Mouse (Mus musculus) embryonic facial prominence, embryonic 11.5 days (tissue): ENCODE measurements around the gene Kcna2. TPM values are rescaled to one million over a fixed set of nuclear protein-coding genes. Genes with fewer than 3 reads are reported as not detected.

Experiments used
- ATAC-seq: fragments of 200-750 bp; cut with Nextera tagmentation; replicated peaks from 2 replicates; pipeline ENCODE4 v1.8.0; 2017; ENCODE audit warnings: low read depth; ENCODE audit not compliant: insufficient number of reproducible peaks, low FRiP score, low TSS enrichment
- DNase-seq: peaks from one replicate; pipeline ENCODE4 v3.0.0-alpha.2; 2015; ENCODE audit warnings: low spot score
- H3K27ac ChIP-seq: fragments of 300-500 bp; sonication (generic); replicated peaks from 2 replicates; pipeline ENCODE4 v1.5.1; 2014; ENCODE audit warnings: mild to moderate bottlenecking, low read depth, low read length, control low read depth
- H3K27me3 ChIP-seq: fragments of 300-500 bp; sonication (generic); 2 replicates; pipeline ENCODE4 v1.6.1; 2014; ENCODE audit warnings: mild to moderate bottlenecking, low read length, moderate library complexity, mixed read lengths; ENCODE audit not compliant: control insufficient read depth, insufficient read depth
- H3K36me3 ChIP-seq: fragments of 300-500 bp; sonication (generic); replicated peaks from 2 replicates; pipeline ENCODE4 v1.6.1; 2014; ENCODE audit warnings: low read depth, mild to moderate bottlenecking, low read length, moderate library complexity, mixed read lengths; ENCODE audit not compliant: control insufficient read depth, insufficient read depth
- H3K4me1 ChIP-seq: fragments of 300-500 bp; sonication (generic); 2 replicates; pipeline ENCODE4 v1.6.1; 2014; ENCODE audit warnings: low read length, mixed read lengths; ENCODE audit not compliant: control insufficient read depth, insufficient read depth
- H3K4me2 ChIP-seq: fragments of 300-500 bp; sonication (generic); 2 replicates; pipeline ENCODE4 v1.6.1; 2014; ENCODE audit warnings: low read depth, mild to moderate bottlenecking, control low read depth, low read length, moderate library complexity
- H3K4me3 ChIP-seq: fragments of 300-500 bp; sonication (generic); 2 replicates; pipeline ENCODE4 v1.5.1; 2014; ENCODE audit warnings: low read depth, low read length, control low read depth
- H3K9ac ChIP-seq: fragments of 300-500 bp; sonication (generic); replicated peaks from 2 replicates; pipeline ENCODE4 v1.6.1; 2014; ENCODE audit warnings: mild to moderate bottlenecking, control low read depth, low read length
- H3K9me3 ChIP-seq: fragments of 300-500 bp; sonication (generic); replicated peaks from 2 replicates; pipeline ENCODE4 v1.6.1; 2016; ENCODE audit warnings: mild to moderate bottlenecking, low read length, inconsistent platforms, mixed read lengths; ENCODE audit not compliant: control insufficient read depth
- WGBS: fragments of 180-500 bp; shearing (Covaris S2); extraction: QIAGEN DNeasy Blood & Tissue Kit; methylation state at CpG from one replicate; pipeline ENCODE4 v1.1.7; 2014; 5-methylcytosine and 5-hydroxymethylcytosine counted together
- polyA plus RNA-seq: library from polyadenylated mRNA; unstranded; fragments of >200 nt; fragmentation: Nextera tagmentation; extraction: Ambion mirVana; gene quantifications from 2 replicates; pipeline ENCODE4 v1.2.1, GENCODE M21; 2014

Gene Kcna2
- polyA plus RNA-seq, 1 experiment from 2014 or later, result 0.20 TPM

GRCm38 (mm10) chr3:107103462-107103861 is 2.5 kb downstream of the Kcna2 start:
- Histone ChIP-seq H3K4me2 (no peak overlapping the region), H3K27ac (no peak overlapping the region), H3K9me3 (no peaks in the 10 kb centered on the region), H3K4me1 (peaks cover 6% of the 10 kb centered on the region; the same call in 1 of the 2 replicates), H3K27me3 (peaks cover 29% of the 10 kb centered on the region), H3K4me3 (no peak overlapping the region), H3K36me3 (no peaks in the 10 kb centered on the region), H3K9ac (no peak overlapping the region)
- WGBS, result 77% methylated on average over 3 of the region's 3 CpGs
- no peak for DNase-seq
- ATAC-seq, result no peak

DNA sequence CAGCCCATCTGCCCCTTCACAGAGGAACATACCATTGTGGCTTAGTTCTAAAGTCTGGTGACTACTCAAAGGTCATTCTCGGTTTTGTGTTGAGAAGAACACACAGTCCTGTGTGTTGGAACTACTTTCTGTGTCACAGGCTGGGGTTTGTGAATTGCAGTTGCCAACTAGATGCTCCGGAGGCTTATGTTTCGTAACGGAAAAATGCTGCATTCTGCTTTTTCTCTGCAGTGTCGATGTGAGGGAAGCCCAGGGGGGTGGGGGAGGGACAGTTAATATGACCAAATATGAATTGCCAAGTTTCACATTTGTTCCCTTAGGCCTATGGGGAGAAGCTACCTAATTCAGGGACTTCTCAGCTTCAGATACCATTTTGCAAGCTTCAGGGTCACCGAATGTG is 5.0 kb downstream of the Kcna2 start:
- Histone ChIP-seq H3K27me3 (peaks cover 19% of the 10 kb centered on the region), H3K36me3 (no peaks in the 10 kb centered on the region), H3K9me3 (no peaks in the 10 kb centered on the region), H3K4me3 (no peak overlapping the region), H3K4me1 (peaks cover 6% of the 10 kb centered on the region; the same call in 1 of the 2 replicates), H3K4me2 (no peak overlapping the region), H3K27ac (no peak overlapping the region), H3K9ac (no peak overlapping the region)
- DNase-seq (no peak), ATAC-seq (no peak)
- 81% methylated on average over 6 of the region's 6 CpGs for WGBS

DNA sequence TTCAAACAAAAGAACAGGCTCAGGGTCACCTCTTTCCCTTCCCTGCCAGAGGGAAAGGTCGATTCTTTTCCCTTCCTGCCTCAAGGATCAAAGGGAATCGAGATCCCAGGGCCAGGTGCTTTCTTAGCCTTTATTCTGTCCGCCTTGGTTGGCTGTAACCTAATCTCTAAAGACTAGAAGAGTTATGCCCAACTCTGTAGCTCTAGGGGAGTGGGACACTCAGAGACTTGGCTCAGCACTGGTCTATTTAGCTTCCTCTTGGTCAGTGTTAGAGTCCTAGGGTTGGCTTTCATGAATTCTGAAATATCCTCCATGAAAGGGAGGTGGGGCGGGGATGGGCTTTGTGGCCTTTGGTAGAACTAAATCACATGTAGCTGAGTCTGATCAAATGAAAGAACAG is 11.6 kb downstream of the Kcna2 start:
- Histone ChIP-seq H3K4me3 (no peak overlapping the region), H3K9me3 (no peaks in the 10 kb centered on the region), H3K4me2 (no peak overlapping the region), H3K27ac (no peak overlapping the region), H3K36me3 (no peaks in the 10 kb centered on the region), H3K9ac (no peak overlapping the region), H3K4me1 (no peaks in the 10 kb centered on the region), H3K27me3 (no peaks in the 10 kb centered on the region)
- ATAC-seq (no peak), DNase-seq (no peak)
- WGBS, result 36% methylated on average over 4 of the region's 4 CpGs

- Histone ChIP-seq H3K27ac (no peak overlapping the region), H3K36me3 (no peaks in the 10 kb centered on the region), H3K9ac (no peak overlapping the region), H3K4me2 (no peak overlapping the region), H3K9me3 (no peaks in the 10 kb centered on the region), H3K27me3 (no peaks in the 10 kb centered on the region), H3K4me3 (no peak overlapping the region), H3K4me1 (no peaks in the 10 kb centered on the region)
- 74% methylated on average over 10 of the region's 10 CpGs for WGBS
- DNase-seq (no peak), ATAC-seq (0 out of 2 replicates have a peak, but pooled peaks have one; percentile 31)
These were observed 12.2 kb downstream of the Kcna2 start for GRCm38 (mm10) chr3:107112932-107113659.

DNA sequence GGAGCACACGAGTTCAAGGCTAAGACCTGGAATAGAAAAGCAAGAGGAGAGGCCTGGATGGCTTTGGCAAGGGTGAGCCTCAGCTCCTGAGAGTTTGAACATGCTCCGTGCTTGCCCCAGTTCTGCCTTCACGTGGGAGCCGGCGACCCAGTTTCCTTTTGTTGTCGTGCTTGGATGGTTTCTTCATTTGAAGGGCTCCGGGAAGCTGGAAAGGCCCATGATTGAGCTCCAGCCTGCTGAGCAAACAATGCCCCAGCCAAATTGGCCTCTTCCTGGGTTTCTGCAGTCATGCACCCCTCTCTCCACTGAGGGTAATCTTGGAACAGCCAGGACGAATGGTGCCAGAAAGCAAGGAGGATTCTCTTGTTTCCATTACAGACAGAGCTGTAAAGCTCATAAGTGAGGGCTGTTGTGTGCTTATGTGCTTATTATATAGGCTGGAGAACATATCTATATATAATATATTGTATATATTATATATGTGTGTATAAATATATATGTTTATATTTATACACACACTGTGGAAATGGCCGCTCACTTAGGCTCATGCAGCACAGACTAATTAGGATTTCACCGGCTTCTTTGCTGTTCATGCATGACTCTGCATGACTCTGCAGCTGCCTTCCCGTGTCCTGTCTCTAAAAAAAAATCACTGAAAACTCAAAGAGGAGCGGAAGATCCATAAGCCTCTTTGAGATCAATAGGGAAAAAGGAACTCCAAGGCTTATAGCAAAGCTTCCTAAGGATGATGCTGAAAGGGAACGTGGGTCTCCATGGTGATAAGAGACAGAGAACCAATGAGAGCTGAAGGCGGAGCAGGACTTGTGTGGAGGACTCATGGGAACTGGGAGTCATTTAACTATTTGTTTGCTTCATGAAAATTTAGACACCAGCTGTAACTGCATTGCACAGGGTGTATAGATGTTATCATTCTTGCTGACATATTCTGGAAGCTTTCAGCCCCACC is 13.1 kb downstream of the Kcna2 start:
- WGBS, result 65% methylated on average over 14 of the region's 14 CpGs
- Histone ChIP-seq H3K9me3 (no peaks in the 10 kb centered on the region), H3K4me3 (no peak overlapping the region), H3K36me3 (no peaks in the 10 kb centered on the region), H3K27me3 (no peaks in the 10 kb centered on the region), H3K27ac (no peak overlapping the region), H3K4me2 (no peak overlapping the region), H3K9ac (no peak overlapping the region), H3K4me1 (no peaks in the 10 kb centered on the region)
- DNase-seq (no peak), ATAC-seq (0 out of 2 replicates have a peak, but pooled peaks have one; percentile 49)

- H3K4me2 ChIP-seq, result no peak overlapping the region
- DNase-seq (no peak), ATAC-seq (no peak)
- H3K4me3 ChIP-seq, result no peak overlapping the region
- no peaks in the 10 kb centered on the region for H3K36me3 ChIP-seq
- H3K4me1 ChIP-seq, result no peaks in the 10 kb centered on the region
- H3K27ac ChIP-seq, result no peak overlapping the region
- no peaks in the 10 kb centered on the region for H3K27me3 ChIP-seq
- H3K9me3 ChIP-seq, result no peaks in the 10 kb centered on the region
- no peak overlapping the region for H3K9ac ChIP-seq
- 91% methylated on average over 2 of the region's 2 CpGs for WGBS
These were observed 14.0 kb downstream of the Kcna2 start for GRCm38 (mm10) chr3:107114941-107115340.

DNA sequence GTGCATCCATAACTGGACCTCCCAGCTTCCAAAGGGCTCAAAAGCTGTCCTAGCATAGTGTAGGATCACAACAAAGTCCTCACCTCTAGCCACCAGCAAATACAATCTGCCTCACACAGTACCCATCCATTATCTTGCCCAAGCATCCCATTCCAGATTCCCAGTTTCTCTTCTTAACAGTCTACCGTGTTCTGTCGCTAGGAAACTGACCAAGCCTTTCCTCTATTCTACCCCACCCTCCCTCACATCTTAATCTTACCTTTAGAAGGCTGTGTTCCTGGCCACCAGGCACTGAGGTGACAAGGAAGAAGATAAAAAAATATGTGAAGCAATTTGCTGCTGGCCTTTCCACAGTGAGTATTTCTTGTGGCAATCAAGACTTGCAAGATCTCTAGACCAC is 14.8 kb downstream of the Kcna2 start:
- H3K36me3 ChIP-seq, result no peaks in the 10 kb centered on the region
- ATAC-seq (no peak), DNase-seq (no peak)
- H3K4me1 ChIP-seq, result no peaks in the 10 kb centered on the region
- H3K4me2 ChIP-seq, result no peak overlapping the region
- no peak overlapping the region for H3K4me3 ChIP-seq
- no peak overlapping the region for H3K27ac ChIP-seq
- H3K9ac ChIP-seq, result no peak overlapping the region
- no peaks in the 10 kb centered on the region for H3K27me3 ChIP-seq
- no peaks in the 10 kb centered on the region for H3K9me3 ChIP-seq
- WGBS, result 74% methylated on average over 2 of the region's 2 CpGs
